Mouse (Mus musculus): ENCODE data around the gene Igfbp6.

DNA sequence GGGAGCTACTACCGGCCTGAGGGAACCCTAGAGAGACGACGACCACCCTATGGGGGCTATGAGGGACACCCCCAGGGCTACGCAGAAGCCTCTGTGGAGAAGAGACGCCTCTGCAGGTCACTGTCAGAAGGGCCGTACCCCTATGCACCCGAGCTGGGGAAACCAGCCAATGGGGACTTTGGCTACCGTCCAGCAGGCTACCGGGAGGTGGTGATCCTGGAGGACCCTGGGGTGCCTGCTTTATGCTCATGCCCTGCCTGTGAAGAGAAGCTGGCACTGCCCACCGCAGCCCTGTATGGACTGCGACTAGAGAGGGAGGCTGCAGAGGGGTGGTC lies 32.7 kb upstream of the Igfbp6 start:
- no peak for TF ChIP-seq CTCF (IDR thresholded peaks at IDR 0.05; ENCODE audit: low read depth)
- no peak for TF ChIP-seq EP300 (optimal IDR thresholded peaks at IDR 0.05)
